Mouse (Mus musculus) heart, embryonic 14.5 days (tissue): Measurements from ENCODE around the gene Fam213a. TPM values are rescaled to one million over a fixed set of nuclear protein-coding genes. Genes with fewer than 3 reads are reported as not detected.
A peak's percentile ranks its signal among the peaks of the same experiment; 100 is the strongest.

Experiments
- ATAC-seq: fragments of 200-750 bp; cut with Nextera tagmentation; 2 replicates; pipeline ENCODE4 v1.8.0; 2017; ENCODE audit warnings: low read depth, moderate TSS enrichment; ENCODE audit not compliant: insufficient number of reproducible peaks, insufficient read depth, low FRiP score
- H3K27ac ChIP-seq, 2 experiments: fragments of 200-500 bp in 1 of 2; fragments of 300-500 bp in 1 of 2; sonication (generic) in 1 of 2; replicated peaks in 1 of 2; 2 replicates each; pipeline ENCODE4 v1.5.1; 2012 to 2014; ENCODE audit warnings: low read depth in 2 of 2, low read length in 2 of 2, control low read depth in 1 of 2, mild to moderate bottlenecking in 1 of 2, mixed read lengths in 1 of 2; ENCODE audit not compliant: control insufficient read depth in 1 of 2, insufficient read depth in 1 of 2
- H3K27me3 ChIP-seq: fragments of 300-500 bp; sonication (generic); 2 replicates; pipeline ENCODE4 v1.6.1; 2014; ENCODE audit warnings: mild to moderate bottlenecking, low read length, control low read depth; ENCODE audit not compliant: control insufficient read depth, insufficient read depth
- H3K36me3 ChIP-seq: fragments of 300-500 bp; sonication (generic); 2 replicates; pipeline ENCODE4 v1.6.1; 2014; ENCODE audit warnings: mild to moderate bottlenecking, control low read depth, low read length, mixed read lengths; ENCODE audit not compliant: control insufficient read depth, insufficient read depth
- H3K4me1 ChIP-seq, 2 experiments: fragments of 200-500 bp in 1 of 2; fragments of 300-500 bp in 1 of 2; sonication (generic) in 1 of 2; 2 replicates each; pipeline ENCODE4 v1.6.1; 2012 to 2014; ENCODE audit warnings: low read length in 2 of 2, control low read depth in 1 of 2, mixed read lengths in 1 of 2; ENCODE audit not compliant: control insufficient read depth in 2 of 2, insufficient read depth in 2 of 2
- H3K4me2 ChIP-seq: fragments of 300-500 bp; sonication (generic); 2 replicates; pipeline ENCODE4 v1.6.1; 2014; ENCODE audit warnings: mild to moderate bottlenecking, low read length
- H3K4me3 ChIP-seq, 2 experiments: fragments of 200-500 bp in 1 of 2; fragments of 300-500 bp in 1 of 2; sonication (generic) in 1 of 2; 2 replicates each; pipeline ENCODE4 v1.5.1; 2012 to 2014; ENCODE audit warnings: low read length in 2 of 2, mild to moderate bottlenecking in 2 of 2, control low read depth in 1 of 2, low read depth in 1 of 2, moderate library complexity in 1 of 2; ENCODE audit not compliant: control insufficient read depth in 1 of 2, insufficient read depth in 1 of 2
- H3K9ac ChIP-seq: fragments of 300-500 bp; sonication (generic); 2 replicates; pipeline ENCODE4 v1.6.1; 2014; ENCODE audit warnings: mild to moderate bottlenecking, low read length
- H3K9me3 ChIP-seq: fragments of 300-500 bp; sonication (generic); 2 replicates; pipeline ENCODE4 v1.6.1; 2016; ENCODE audit warnings: low read length, control low read depth; ENCODE audit not compliant: control insufficient read depth
- WGBS: fragments of 180-500 bp; shearing (Covaris S2); extraction: QIAGEN DNeasy Blood & Tissue Kit; methylation state at CpG from one replicate; pipeline ENCODE4 v1.1.7; 2014; 5-methylcytosine and 5-hydroxymethylcytosine counted together
- polyA plus RNA-seq: library from polyadenylated mRNA; unstranded; fragments of >200 nt; fragmentation: Nextera tagmentation; extraction: Ambion mirVana; gene quantifications from 2 replicates; pipeline ENCODE4 v1.2.1, GENCODE M21; 2014

Gene Fam213a
- polyA plus RNA-seq, 1 experiment from 2014 or later = 46.7 TPM

DNA sequence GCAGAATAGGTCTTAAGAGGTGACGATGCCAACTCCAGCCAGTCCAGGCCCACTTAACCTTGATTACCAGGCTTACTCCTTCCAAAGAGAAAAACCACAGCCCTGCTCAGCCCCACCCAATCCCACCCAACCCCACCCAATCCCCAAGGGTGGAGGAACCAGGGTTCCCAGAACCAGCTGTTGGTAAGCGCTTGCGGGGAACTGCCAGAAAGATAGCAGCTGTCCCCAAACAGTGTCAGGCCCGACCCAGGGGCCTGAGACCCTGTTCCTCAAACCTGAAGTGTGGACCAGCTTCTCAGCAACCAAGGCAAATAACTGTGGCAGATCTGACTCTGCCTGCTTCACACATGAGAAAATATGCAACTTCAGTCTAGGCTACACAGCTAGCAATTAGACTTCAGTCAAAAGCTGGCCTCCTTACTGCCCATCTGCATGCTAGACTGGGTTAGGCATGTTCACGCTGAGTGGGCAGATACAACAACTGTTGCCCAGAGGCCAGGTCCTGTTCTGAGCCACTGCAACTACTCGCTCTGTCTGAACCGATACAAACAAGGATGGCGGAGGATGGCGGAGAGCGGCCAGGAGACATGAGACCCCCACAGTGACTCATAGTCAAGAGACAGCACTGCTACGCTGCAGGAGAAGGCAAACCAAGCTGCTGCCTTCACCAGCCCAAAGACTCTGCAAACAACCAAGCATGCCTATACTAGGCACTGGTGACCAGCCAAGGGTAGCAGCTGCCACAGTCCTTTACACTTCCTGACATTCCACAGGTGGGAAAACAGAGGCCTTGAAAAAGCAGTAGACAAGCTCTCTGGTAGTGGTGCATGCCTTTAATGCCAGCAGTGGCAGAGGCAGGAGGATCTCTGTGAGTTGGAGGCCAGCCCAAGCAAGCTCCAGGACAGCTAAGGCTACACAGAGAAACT, 51.0 kb downstream of the Fam213a start:
- no peak overlapping the region for H3K4me3 ChIP-seq
- no peaks in the 10 kb centered on the region for H3K36me3 ChIP-seq
- no peaks in the 10 kb centered on the region for H3K27me3 ChIP-seq
- no peaks in the 10 kb centered on the region for H3K9me3 ChIP-seq
- peaks cover 29 to 56% of the 10 kb centered on the region in 2 experiments for H3K4me1 ChIP-seq
- ATAC-seq = no peak
- no peak overlapping the region for H3K27ac ChIP-seq
- no peak overlapping the region for H3K9ac ChIP-seq
- 82% methylated on average over 11 of the region's 11 CpGs for WGBS
- H3K4me2 ChIP-seq = no peak overlapping the region

DNA sequence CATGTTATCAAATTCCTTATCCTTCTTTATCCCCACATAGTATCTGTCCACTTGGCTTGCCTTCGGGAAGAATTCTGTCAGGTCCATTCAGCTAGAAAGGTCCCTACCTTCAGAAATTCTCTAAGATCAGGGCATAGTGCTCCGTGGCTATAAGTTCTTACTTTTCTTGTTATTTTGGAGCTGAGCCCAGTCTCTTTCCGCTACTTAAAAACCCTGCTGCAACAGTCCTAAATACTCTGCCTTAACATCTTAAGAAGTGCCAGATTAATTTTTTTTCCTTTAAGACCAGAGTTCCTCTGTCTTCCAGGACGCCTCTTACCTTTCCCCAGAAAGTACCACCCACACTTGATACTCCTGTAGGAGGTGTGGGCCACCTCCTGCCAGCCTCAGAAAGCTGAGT, 53.4 kb downstream of the Fam213a start:
- WGBS = 46% methylated on average over 4 of the region's 4 CpGs
- Histone ChIP-seq H3K27ac (peak overlapping the region; percentile 8 to 58; a peak in 3 of 4 replicates), H3K9ac (no peak overlapping the region)

GRCm38 (mm10) chr14:40959586-40959985, 54.0 kb downstream of the Fam213a start:
- no peak for ATAC-seq

More for the DNA sequence above, 53.4 kb downstream of the Fam213a start:
- no peak overlapping the region for H3K4me2 ChIP-seq
- no peaks in the 10 kb centered on the region for H3K27me3 ChIP-seq
- ATAC-seq = no peak
- H3K4me1 ChIP-seq = peaks cover 46 to 74% of the 10 kb centered on the region in 2 experiments
- no peak overlapping the region for H3K4me3 ChIP-seq
- H3K36me3 ChIP-seq = no peaks in the 10 kb centered on the region
- no peaks in the 10 kb centered on the region for H3K9me3 ChIP-seq

DNA sequence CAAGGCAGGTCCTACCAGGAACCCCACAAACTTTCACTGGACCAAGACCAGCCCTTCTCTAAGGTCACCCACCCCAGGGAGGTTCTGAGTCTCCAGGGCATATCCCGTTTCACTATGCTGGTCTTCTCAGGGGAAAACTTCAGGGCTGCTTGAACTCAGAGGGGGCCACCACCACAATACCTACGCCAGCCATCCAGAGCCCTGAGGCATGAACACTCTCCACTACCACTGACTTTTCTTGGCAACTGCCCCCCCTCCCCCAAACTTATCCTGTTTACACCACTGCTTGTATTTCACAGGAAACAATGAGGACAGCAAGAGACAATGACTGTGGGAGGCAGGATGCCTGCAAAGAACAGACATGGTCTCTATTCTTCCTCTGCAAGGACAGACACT, 54.6 kb downstream of the Fam213a start:
- H3K27me3 ChIP-seq = no peaks in the 10 kb centered on the region
- peak overlapping the region; percentile 25 for H3K4me2 ChIP-seq
- H3K4me1 ChIP-seq = peaks cover 44 to 72% of the 10 kb centered on the region in 2 experiments
- no peak overlapping the region for H3K4me3 ChIP-seq
- H3K9ac ChIP-seq = 0 out of 2 replicates have a peak overlapping the region, but pooled peaks have one; percentile 5
- no peaks in the 10 kb centered on the region for H3K36me3 ChIP-seq
- H3K27ac ChIP-seq = peak overlapping the region; percentile 43 to 58; a peak in 3 of 4 replicates
- peak; percentile 39 for ATAC-seq
- no peaks in the 10 kb centered on the region for H3K9me3 ChIP-seq
- 65% methylated on average over 2 of the region's 2 CpGs for WGBS

More at GRCm38 (mm10) chr14:40959586-40959985, 54.0 kb downstream of the Fam213a start:
- 46% methylated on average over 3 of the region's 3 CpGs for WGBS
- no peaks in the 10 kb centered on the region for H3K27me3 ChIP-seq
- no peaks in the 10 kb centered on the region for H3K9me3 ChIP-seq
- H3K4me3 ChIP-seq = no peak overlapping the region
- no peaks in the 10 kb centered on the region for H3K36me3 ChIP-seq
- H3K4me1 ChIP-seq = peaks cover 44 to 72% of the 10 kb centered on the region in 2 experiments
- no peak overlapping the region; the same call in 1 of the 2 replicates for H3K9ac ChIP-seq
- H3K4me2 ChIP-seq = no peak overlapping the region
- H3K27ac ChIP-seq = peak overlapping the region; percentile 43 to 58; a peak in 3 of 4 replicates

DNA sequence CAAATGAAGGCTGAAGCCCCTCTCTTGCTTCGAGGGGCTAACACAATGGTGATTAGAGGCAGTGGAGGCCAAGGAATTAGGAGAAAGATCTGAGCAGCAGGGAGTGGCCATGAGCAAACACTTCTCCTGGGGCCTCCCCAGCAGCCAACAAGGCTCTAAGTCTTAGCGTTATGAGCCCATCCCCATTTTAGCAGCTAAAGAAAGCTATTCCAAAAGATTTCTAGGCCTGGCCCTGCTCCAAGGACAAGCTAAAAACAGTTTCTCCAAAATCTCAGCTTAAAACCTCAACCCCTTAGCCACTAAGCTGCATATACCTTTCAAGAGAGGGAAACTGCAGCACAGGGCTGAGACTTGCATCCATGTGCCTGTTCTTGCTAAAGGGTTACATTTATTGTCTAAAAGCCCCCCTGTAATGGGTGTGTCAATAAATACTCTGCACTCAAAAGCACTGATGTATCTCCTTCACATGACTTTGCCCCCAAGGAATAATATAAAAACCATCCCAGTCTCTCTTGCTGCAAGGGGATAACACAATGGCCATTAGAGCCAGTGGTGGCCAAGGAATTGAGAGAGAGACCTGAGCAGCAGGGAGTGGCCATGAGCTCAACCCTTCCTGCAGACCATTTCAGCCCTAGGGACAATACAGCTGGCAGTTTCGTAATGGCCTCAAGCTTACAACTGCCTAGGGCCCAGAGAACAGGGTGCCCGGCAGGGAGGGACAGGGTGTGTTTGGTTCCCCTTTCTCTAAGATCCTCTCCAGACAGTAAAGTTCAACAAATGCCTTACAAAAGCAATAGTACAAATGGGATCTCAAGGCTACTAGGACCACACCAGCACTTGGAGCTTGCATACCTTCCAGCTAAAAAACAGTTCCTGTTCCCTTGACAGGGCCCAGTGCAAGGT, 55.3 kb downstream of the Fam213a start:
- no peaks in the 10 kb centered on the region for H3K9me3 ChIP-seq
- H3K27me3 ChIP-seq = no peaks in the 10 kb centered on the region
- peak overlapping the region; percentile 5; the same call in 1 of the 2 replicates for H3K9ac ChIP-seq
- H3K4me1 ChIP-seq = peaks cover 43 to 72% of the 10 kb centered on the region in 2 experiments
- H3K27ac ChIP-seq = peak overlapping the region; percentile 49 to 58
- no peak for ATAC-seq
- peak overlapping the region; percentile 25 for H3K4me2 ChIP-seq
- H3K4me3 ChIP-seq = no peak overlapping the region
- 43% methylated on average over 4 of the region's 4 CpGs for WGBS
- no peaks in the 10 kb centered on the region for H3K36me3 ChIP-seq

DNA sequence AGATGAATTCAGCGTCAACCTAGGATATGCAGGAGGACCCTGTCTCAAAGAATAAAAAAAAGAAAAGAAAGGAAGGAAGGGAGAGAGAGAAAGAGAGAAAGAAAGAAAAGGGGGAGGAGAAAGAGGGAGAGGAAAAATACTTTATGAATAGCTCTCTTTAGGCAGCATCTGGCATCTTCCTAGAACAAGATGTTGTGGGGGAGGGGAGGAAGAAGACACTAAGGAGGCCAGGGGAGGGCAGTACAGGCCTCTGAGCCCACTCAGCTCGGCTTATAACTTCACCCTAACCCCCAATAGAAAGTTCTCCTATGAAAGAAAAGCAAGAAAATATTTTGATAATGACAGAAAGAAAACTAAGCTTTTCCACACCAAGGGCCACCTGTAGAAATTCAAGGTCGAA, 56.0 kb downstream of the Fam213a start:
- H3K4me3 ChIP-seq = no peak overlapping the region
- no peak overlapping the region; the same call in 1 of the 2 replicates for H3K9ac ChIP-seq
- peaks cover 40 to 67% of the 10 kb centered on the region in 2 experiments for H3K4me1 ChIP-seq
- no peaks in the 10 kb centered on the region for H3K27me3 ChIP-seq
- H3K27ac ChIP-seq = peak overlapping the region; percentile 49 to 58; a peak in 3 of 4 replicates
- no peak for ATAC-seq
- no peaks in the 10 kb centered on the region for H3K36me3 ChIP-seq
- no peak overlapping the region for H3K4me2 ChIP-seq
- no peaks in the 10 kb centered on the region for H3K9me3 ChIP-seq
- WGBS = 65% methylated on average over 3 of the region's 3 CpGs
